Mouse (Mus musculus) midbrain, embryonic 14.5 days (tissue): Measurements from ENCODE around the gene Anapc2. TPM values are rescaled to one million over a fixed set of nuclear protein-coding genes. Genes with fewer than 3 reads are reported as not detected.

Source experiments
- ATAC-seq: fragments of 200-750 bp; cut with Nextera tagmentation; 2 replicates; pipeline ENCODE4 v1.8.0; 2017; ENCODE audit warnings: moderate number of reproducible peaks, moderate library complexity; ENCODE audit not compliant: low FRiP score, low TSS enrichment
- DNase-seq: peaks from one replicate; pipeline ENCODE4 v3.0.0-alpha.2; 2015
- H3K27ac ChIP-seq: fragments of 300-500 bp; sonication (generic); replicated peaks from 2 replicates; pipeline ENCODE4 v1.5.1; 2014; ENCODE audit warnings: mild to moderate bottlenecking, low read depth, low read length, moderate library complexity
- H3K27me3 ChIP-seq: fragments of 300-500 bp; sonication (generic); 2 replicates; pipeline ENCODE4 v1.6.1; 2014; ENCODE audit warnings: low read length, control low read depth, mixed read lengths; ENCODE audit not compliant: control insufficient read depth, insufficient read depth
- H3K36me3 ChIP-seq: fragments of 300-500 bp; sonication (generic); 2 replicates; pipeline ENCODE4 v1.6.1; 2014; ENCODE audit warnings: low read length, control low read depth; ENCODE audit not compliant: control insufficient read depth, insufficient read depth
- H3K4me1 ChIP-seq: fragments of 300-500 bp; sonication (generic); 2 replicates; pipeline ENCODE4 v1.6.1; 2014; ENCODE audit warnings: mild to moderate bottlenecking, antibody characterized with exemption, low read length, control low read depth; ENCODE audit not compliant: control insufficient read depth, insufficient read depth
- H3K4me2 ChIP-seq: fragments of 300-500 bp; sonication (generic); 2 replicates; pipeline ENCODE4 v1.6.1; 2014; ENCODE audit warnings: mild to moderate bottlenecking, low read length, moderate library complexity
- H3K4me3 ChIP-seq: fragments of 300-500 bp; sonication (generic); replicated peaks from 2 replicates; pipeline ENCODE4 v1.5.1; 2014; ENCODE audit warnings: low read depth, low read length
- H3K9ac ChIP-seq: fragments of 300-500 bp; sonication (generic); replicated peaks from 2 replicates; pipeline ENCODE4 v1.6.1; 2014; ENCODE audit warnings: mild to moderate bottlenecking, low read length, moderate library complexity
- H3K9me3 ChIP-seq: fragments of 300-500 bp; sonication (generic); 2 replicates; pipeline ENCODE4 v1.6.1; 2016; ENCODE audit warnings: low read length, control low read depth, mixed read lengths; ENCODE audit not compliant: control insufficient read depth
- WGBS: fragments of 180-500 bp; shearing (Covaris S2); extraction: QIAGEN DNeasy Blood & Tissue Kit; methylation state at CpG from one replicate; pipeline ENCODE4 v1.1.7; 2014; 5-methylcytosine and 5-hydroxymethylcytosine counted together
- polyA plus RNA-seq: library from polyadenylated mRNA; unstranded; fragments of >200 nt; fragmentation: Nextera tagmentation; extraction: Ambion mirVana; gene quantifications from 2 replicates; pipeline ENCODE4 v1.2.1, GENCODE M21; 2014

The Anapc2 gene
- polyA plus RNA-seq, 1 experiment from 2014 or later, result 117 TPM

- 4% methylated on average over 31 of the region's 31 CpGs for WGBS
- DNase-seq, result peak; percentile 69
Measured at GRCm38 (mm10) chr2:25318119-25318966, 46.1 kb downstream of the Anapc2 start.

GRCm38 (mm10) chr2:25318971-25319773 is 46.9 kb downstream of the Anapc2 start, which contains the start of gene Grin1:
TSS of gene Grin1 (minus strand) at chr2:25319187.
- H3K9ac ChIP-seq, result peak within 1 kb of the TSS; percentile 61
- peak within 1 kb of the TSS; percentile 77 for H3K27ac ChIP-seq
- H3K4me1 ChIP-seq, result 0 out of 2 replicates have a peak, but pooled peaks cover 2% of the 10 kb centered on the region
- H3K36me3 ChIP-seq, result no peaks in the 10 kb centered on the region
- H3K9me3 ChIP-seq, result no peaks in the 10 kb centered on the region
- peaks cover 16% of the 10 kb centered on the region for H3K27me3 ChIP-seq
- H3K4me3 ChIP-seq, result peak within 1 kb of the TSS; percentile 57
- ATAC-seq (peak; percentile 78), DNase-seq (peak; percentile 96)
- 10% methylated on average over 58 of the region's 58 CpGs for WGBS
- peak within 1 kb of the TSS; percentile 64 for H3K4me2 ChIP-seq

More at GRCm38 (mm10) chr2:25318119-25318966, 46.1 kb downstream of the Anapc2 start:
- ATAC-seq, result peak; percentile 38
- Histone ChIP-seq H3K4me2 (peak overlapping the region; percentile 64), H3K27me3 (peaks cover 21% of the 10 kb centered on the region), H3K27ac (peak overlapping the region; percentile 77), H3K9ac (peak overlapping the region; percentile 61), H3K4me3 (peak overlapping the region; percentile 57), H3K36me3 (peaks cover under 1% of the 10 kb centered on the region; the same call in 1 of the 2 replicates), H3K9me3 (no peaks in the 10 kb centered on the region), H3K4me1 (0 out of 2 replicates have a peak, but pooled peaks cover 2% of the 10 kb centered on the region)

- peaks cover 11% of the 10 kb centered on the region for H3K27me3 ChIP-seq
- no peak overlapping the region for H3K27ac ChIP-seq
- H3K4me1 ChIP-seq, result 0 out of 2 replicates have a peak, but pooled peaks cover 2% of the 10 kb centered on the region
- DNase-seq (no peak), ATAC-seq (no peak)
- 42% methylated on average over 2 of the region's 2 CpGs for WGBS
- no peaks in the 10 kb centered on the region for H3K36me3 ChIP-seq
- H3K9me3 ChIP-seq, result no peaks in the 10 kb centered on the region
- no peak overlapping the region for H3K9ac ChIP-seq
- no peak overlapping the region for H3K4me2 ChIP-seq
- H3K4me3 ChIP-seq, result no peak overlapping the region
Measured at GRCm38 (mm10) chr2:25320084-25320483, 47.8 kb downstream of the Anapc2 start.

GRCm38 (mm10) chr2:25326036-25326435 is 53.8 kb downstream of the Anapc2 start:
- H3K9me3 ChIP-seq, result no peaks in the 10 kb centered on the region
- no peak overlapping the region for H3K4me3 ChIP-seq
- ATAC-seq, result no peak
- H3K9ac ChIP-seq, result no peak overlapping the region
- no peak overlapping the region for H3K27ac ChIP-seq
- H3K27me3 ChIP-seq, result no peaks in the 10 kb centered on the region
- no peak overlapping the region for H3K4me2 ChIP-seq
- 86% methylated on average over 2 of the region's 2 CpGs for WGBS
- H3K4me1 ChIP-seq, result peaks cover under 1% of the 10 kb centered on the region; the same call in 1 of the 2 replicates
- DNase-seq, result no peak
- no peaks in the 10 kb centered on the region for H3K36me3 ChIP-seq

- WGBS, result 32% methylated on average over 7 of the region's 7 CpGs
- Histone ChIP-seq H3K9me3 (no peaks in the 10 kb centered on the region), H3K4me2 (no peak overlapping the region), H3K9ac (no peak overlapping the region), H3K4me1 (peaks cover 7% of the 10 kb centered on the region), H3K36me3 (no peaks in the 10 kb centered on the region), H3K27me3 (no peaks in the 10 kb centered on the region), H3K27ac (no peak overlapping the region), H3K4me3 (no peak overlapping the region)
- ATAC-seq (no peak), DNase-seq (peak; percentile 73)
Measured at GRCm38 (mm10) chr2:25328440-25328839, 56.2 kb downstream of the Anapc2 start.

GRCm38 (mm10) chr2:25331470-25331869 is 59.2 kb downstream of the Anapc2 start:
- Histone ChIP-seq H3K4me1 (peaks cover 11% of the 10 kb centered on the region), H3K36me3 (peaks cover 29% of the 10 kb centered on the region), H3K9me3 (no peaks in the 10 kb centered on the region), H3K4me3 (peak overlapping the region; percentile 92), H3K27ac (no peak overlapping the region), H3K27me3 (no peaks in the 10 kb centered on the region), H3K4me2 (peak overlapping the region; percentile 93), H3K9ac (peak overlapping the region; percentile 80)
- ATAC-seq (no peak), DNase-seq (no peak)
- WGBS, result 63% methylated on average over 9 of the region's 9 CpGs

- Histone ChIP-seq H3K36me3 (peaks cover 40% of the 10 kb centered on the region), H3K4me1 (peaks cover 11% of the 10 kb centered on the region), H3K27me3 (no peaks in the 10 kb centered on the region), H3K27ac (peak within 1 kb of the TSS; percentile 91), H3K9me3 (no peaks in the 10 kb centered on the region), H3K9ac (peak within 1 kb of the TSS; percentile 83), H3K4me2 (peak within 1 kb of the TSS; percentile 93), H3K4me3 (peak within 1 kb of the TSS; percentile 92)
- ATAC-seq, result peak; percentile 98
- under 1% methylated on average over 78 of the region's 78 CpGs for WGBS
- peak; percentile 100 for DNase-seq
Measured at GRCm38 (mm10) chr2:25332286-25333160, 60.2 kb downstream of the Anapc2 start, which contains the start of gene Man1b1. TSS of gene Man1b1 (plus strand) at chr2:25332338.

GRCm38 (mm10) chr2:25333569-25333968 is 61.3 kb downstream of the Anapc2 start:
- Histone ChIP-seq H3K27me3 (no peaks in the 10 kb centered on the region), H3K9ac (peak overlapping the region; percentile 83), H3K4me1 (peaks cover 11% of the 10 kb centered on the region), H3K36me3 (peaks cover 50% of the 10 kb centered on the region), H3K4me3 (peak overlapping the region; percentile 92), H3K9me3 (no peaks in the 10 kb centered on the region), H3K27ac (no peak overlapping the region), H3K4me2 (peak overlapping the region; percentile 93)
- 89% methylated on average over 2 of the region's 2 CpGs for WGBS
- DNase-seq (no peak), ATAC-seq (no peak)
